8 mouse cellular contexts compared by ENCODE assay signal in the genomic region with DNA sequence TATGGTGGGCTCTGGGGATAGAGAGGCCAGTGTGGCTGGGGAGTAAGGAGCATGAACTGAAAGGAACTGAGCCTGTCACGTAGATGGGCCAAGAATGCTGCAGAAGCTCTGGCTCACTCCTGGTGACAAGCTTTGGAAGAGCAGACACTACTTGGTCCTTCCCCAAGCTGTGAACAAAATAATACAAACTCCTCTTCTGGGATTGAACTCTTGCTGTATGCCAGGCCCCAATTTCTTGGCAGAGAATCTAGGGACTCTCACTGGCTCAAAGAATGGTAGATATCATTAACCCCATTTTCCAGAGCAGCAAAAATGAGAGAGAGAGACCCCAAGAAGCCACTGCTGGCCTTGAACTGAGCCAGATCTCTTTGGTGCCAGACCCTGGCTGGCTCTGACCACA. TPM values are rescaled to one million over a fixed set of nuclear protein-coding genes. Genes with fewer than 3 reads are reported as not detected.
DNase-seq lines count a peak whose midpoint lies in the region; ATAC-seq lines count a peak whose summit lies in the region.

No protein-coding gene starts in this region.

- H3K27ac ChIP-seq in kidney, embryonic 16.5 days (ENCODE audit: low read length): peak overlapping the region; percentile 77
- H3K27ac ChIP-seq in forebrain, embryonic 11.5 days (ENCODE audit: low read depth, low read length): no peak overlapping the region
- peak overlapping the region; percentile 31 for H3K27ac ChIP-seq in limb, embryonic 11.5 days (replicated peaks; ENCODE audit: low read depth, low read length)
- 0 out of 2 replicates have a peak overlapping the region, but pooled peaks have one; percentile 28 for H3K27ac ChIP-seq in neural tube, embryonic 13.5 days (replicated peaks)

- WGBS in kidney, embryonic 16.5 days: 47% methylated on average over 1 of the region's 1 CpGs
- 45% methylated on average over 1 of the region's 1 CpGs for WGBS in forebrain, embryonic 11.5 days
- 58% methylated on average over 1 of the region's 1 CpGs for WGBS in limb, embryonic 11.5 days
- WGBS in neural tube, embryonic 13.5 days: 45% methylated on average over 1 of the region's 1 CpGs

- H3K36me3 ChIP-seq in kidney, embryonic 16.5 days (ENCODE audit: insufficient read depth, low read length): no peaks in the 10 kb centered on the region
- no peaks in the 10 kb centered on the region for H3K36me3 ChIP-seq in forebrain, embryonic 11.5 days (ENCODE audit: control insufficient read depth, insufficient read depth, low read length)
- H3K36me3 ChIP-seq in limb, embryonic 11.5 days (ENCODE audit: control insufficient read depth, insufficient read depth, low read length): no peaks in the 10 kb centered on the region
- H3K36me3 ChIP-seq in neural tube, embryonic 13.5 days: no peaks in the 10 kb centered on the region

- H3K9me3 ChIP-seq in kidney, embryonic 16.5 days (ENCODE audit: low read length): no peaks in the 10 kb centered on the region
- H3K9me3 ChIP-seq in forebrain, embryonic 11.5 days (ENCODE audit: control insufficient read depth, low read length): no peaks in the 10 kb centered on the region
- H3K9me3 ChIP-seq in limb, embryonic 11.5 days (ENCODE audit: control insufficient read depth, low read length): no peaks in the 10 kb centered on the region
- H3K9me3 ChIP-seq in neural tube, embryonic 13.5 days: no peaks in the 10 kb centered on the region

- H3K4me3 ChIP-seq in kidney, embryonic 16.5 days (ENCODE audit: low read length): peak overlapping the region; percentile 55
- no peak overlapping the region for H3K4me3 ChIP-seq in forebrain, embryonic 11.5 days (ENCODE audit: low read depth, low read length)
- H3K4me3 ChIP-seq in limb, embryonic 11.5 days (ENCODE audit: low read depth, low read length): peak overlapping the region; percentile 48; the same call in 1 of the 2 replicates
- H3K4me3 ChIP-seq in neural tube, embryonic 13.5 days: peak overlapping the region; percentile 30; the same call in 1 of the 2 replicates

- peak overlapping the region; percentile 82 for H3K4me2 ChIP-seq in kidney, embryonic 16.5 days (replicated peaks; ENCODE audit: low read depth, low read length)
- H3K4me2 ChIP-seq in forebrain, embryonic 11.5 days (ENCODE audit: low read depth, low read length, severe bottlenecking): peak overlapping the region; percentile 45; the same call in 1 of the 2 replicates
- H3K4me2 ChIP-seq in limb, embryonic 11.5 days (ENCODE audit: low read depth, severe bottlenecking): peak overlapping the region; percentile 89
- peak overlapping the region; percentile 82 for H3K4me2 ChIP-seq in neural tube, embryonic 13.5 days

- DNase-seq in kidney, adult 18-20 months: no peak
- no peak for DNase-seq in forebrain, embryonic 11.5 days (ENCODE audit: low spot score)
- no peak for DNase-seq in limb, embryonic 11.5 days (ENCODE audit: low spot score)
- no peak for DNase-seq in frontal cortex, postnatal 25 days (ENCODE audit: low spot score in 2 of 2)
- no peak for DNase-seq in thymus, postnatal 25 days
- no peak for DNase-seq in cerebellum, postnatal 25 days

- H3K4me1 ChIP-seq in kidney, embryonic 16.5 days (ENCODE audit: insufficient read depth, low read length): peaks cover 33% of the 10 kb centered on the region
- H3K4me1 ChIP-seq in forebrain, embryonic 11.5 days (replicated peaks; ENCODE audit: control insufficient read depth, insufficient read depth, low read length): peaks cover 15% of the 10 kb centered on the region
- H3K4me1 ChIP-seq in limb, embryonic 11.5 days (ENCODE audit: control insufficient read depth, insufficient read depth, low read length): peaks cover 19% of the 10 kb centered on the region
- H3K4me1 ChIP-seq in neural tube, embryonic 13.5 days (replicated peaks): peaks cover 63% of the 10 kb centered on the region

- H3K9ac ChIP-seq in kidney, embryonic 16.5 days (replicated peaks; ENCODE audit: low read length): peak overlapping the region; percentile 66; the same call in 1 of the 2 replicates
- no peak overlapping the region for H3K9ac ChIP-seq in forebrain, embryonic 11.5 days (ENCODE audit: low read length)
- H3K9ac ChIP-seq in limb, embryonic 11.5 days (ENCODE audit: low read length): no peak overlapping the region
- H3K9ac ChIP-seq in neural tube, embryonic 13.5 days: no peak overlapping the region

- peaks cover 33% of the 10 kb centered on the region for H3K27me3 ChIP-seq in kidney, embryonic 16.5 days (ENCODE audit: insufficient read depth, low read length)
- H3K27me3 ChIP-seq in forebrain, embryonic 11.5 days (ENCODE audit: control insufficient read depth, insufficient read depth, low read length): peaks cover 36% of the 10 kb centered on the region
- H3K27me3 ChIP-seq in limb, embryonic 11.5 days (ENCODE audit: control insufficient read depth, insufficient read depth, low read length): peaks cover 21% of the 10 kb centered on the region
- H3K27me3 ChIP-seq in neural tube, embryonic 13.5 days: peaks cover 47% of the 10 kb centered on the region

- ATAC-seq in kidney, embryonic 16.5 days (ENCODE audit: low FRiP score, low TSS enrichment): no peak
- ATAC-seq in forebrain, embryonic 11.5 days (replicated peaks; ENCODE audit: low FRiP score): no peak
- peak; percentile 0; the same call in 1 of the 2 replicates for ATAC-seq in limb, embryonic 11.5 days (ENCODE audit: insufficient number of reproducible peaks, low FRiP score, low TSS enrichment, low read depth)
- ATAC-seq in neural tube, embryonic 13.5 days (ENCODE audit: low read depth): no peak

RNA-seq across cellular contexts. Expression of a gene that starts 1.9 kb away (rescaled TPM):
- 10.0 and 10.4 TPM in 2 replicates for polyA plus RNA-seq in kidney, embryonic 16.5 days (2015; fragmentation: Nextera tagmentation; extraction: Ambion mirVana)
- 3.4 and 3.5 TPM in 2 replicates for polyA plus RNA-seq in forebrain, embryonic 11.5 days (2014; fragmentation: Nextera tagmentation; extraction: Ambion mirVana)
- polyA plus RNA-seq in limb, embryonic 11.5 days (2014; fragmentation: Nextera tagmentation; extraction: Ambion mirVana): 20.2 and 25.2 TPM in 2 replicates
- polyA plus RNA-seq in neural tube, embryonic 13.5 days (2015; fragmentation: Nextera tagmentation; extraction: Ambion mirVana): 6.9 and 7.4 TPM in 2 replicates

RNA-seq across cellular contexts. Expression of a gene that starts 36.2 kb away (rescaled TPM):
- 16.1 and 17.9 TPM in 2 replicates for polyA plus RNA-seq in kidney, embryonic 16.5 days (2015; fragmentation: Nextera tagmentation; extraction: Ambion mirVana)
- polyA plus RNA-seq in forebrain, embryonic 11.5 days (2014; fragmentation: Nextera tagmentation; extraction: Ambion mirVana): 14.3 and 15.0 TPM in 2 replicates
- polyA plus RNA-seq in limb, embryonic 11.5 days (2014; fragmentation: Nextera tagmentation; extraction: Ambion mirVana): 8.2 and 8.9 TPM in 2 replicates
- 19.0 TPM in 2 replicates for polyA plus RNA-seq in neural tube, embryonic 13.5 days (2015; fragmentation: Nextera tagmentation; extraction: Ambion mirVana)
